Mouse (Mus musculus) kidney, embryonic 14.5 days (tissue): ENCODE measurements around the gene Pitpnm2. TPM values are rescaled to one million over a fixed set of nuclear protein-coding genes. Genes with fewer than 3 reads are reported as not detected.

Source experiments
- ATAC-seq: fragments of 200-750 bp; cut with Nextera tagmentation; 2 replicates; pipeline ENCODE4 v1.8.0; 2017; ENCODE audit warnings: moderate number of reproducible peaks, mild to moderate bottlenecking, moderate TSS enrichment, moderate library complexity; ENCODE audit not compliant: low FRiP score, low TSS enrichment
- H3K27ac ChIP-seq: fragments of 300-500 bp; sonication (generic); 2 replicates; pipeline ENCODE4 v1.5.1; 2014; ENCODE audit warnings: low read depth, mild to moderate bottlenecking, low read length, moderate library complexity, mixed read lengths
- H3K27me3 ChIP-seq: fragments of 300-500 bp; sonication (generic); 2 replicates; pipeline ENCODE4 v1.6.1; 2014; ENCODE audit warnings: mild to moderate bottlenecking, low read length; ENCODE audit not compliant: control insufficient read depth, insufficient read depth
- H3K36me3 ChIP-seq: fragments of 300-500 bp; sonication (generic); 2 replicates; pipeline ENCODE4 v1.6.1; 2014; ENCODE audit warnings: low read length, mixed read lengths; ENCODE audit not compliant: control insufficient read depth, insufficient read depth
- H3K4me1 ChIP-seq: fragments of 300-500 bp; sonication (generic); 2 replicates; pipeline ENCODE4 v1.6.1; 2014; ENCODE audit warnings: low read length, mixed read lengths; ENCODE audit not compliant: control insufficient read depth, insufficient read depth
- H3K4me2 ChIP-seq: fragments of 300-500 bp; sonication (generic); replicated peaks from 2 replicates; pipeline ENCODE4 v1.6.1; 2014; ENCODE audit warnings: low read depth, mild to moderate bottlenecking, low read length
- H3K4me3 ChIP-seq: fragments of 300-500 bp; sonication (generic); 2 replicates; pipeline ENCODE4 v1.5.1; 2014; ENCODE audit warnings: mild to moderate bottlenecking, low read length
- H3K9ac ChIP-seq: fragments of 300-500 bp; sonication (generic); 2 replicates; pipeline ENCODE4 v1.6.1; 2014; ENCODE audit warnings: low read depth, mild to moderate bottlenecking, low read length, moderate library complexity
- H3K9me3 ChIP-seq: fragments of 300-500 bp; sonication (generic); 2 replicates; pipeline ENCODE4 v1.6.1; 2016; ENCODE audit warnings: low read length; ENCODE audit not compliant: control insufficient read depth
- WGBS: fragments of 180-500 bp; shearing (Covaris S2); extraction: QIAGEN DNeasy Blood & Tissue Kit; methylation state at CpG from one replicate; pipeline ENCODE4 v1.1.7; 2014; 5-methylcytosine and 5-hydroxymethylcytosine counted together
- polyA plus RNA-seq: library from polyadenylated mRNA; unstranded; fragments of >200 nt; fragmentation: Nextera tagmentation; extraction: Ambion mirVana; gene quantifications from 2 replicates; pipeline ENCODE4 v1.2.1, GENCODE M21; 2014

The Pitpnm2 gene
- polyA plus RNA-seq, 1 experiment from 2014 or later = 7.0 TPM

DNA sequence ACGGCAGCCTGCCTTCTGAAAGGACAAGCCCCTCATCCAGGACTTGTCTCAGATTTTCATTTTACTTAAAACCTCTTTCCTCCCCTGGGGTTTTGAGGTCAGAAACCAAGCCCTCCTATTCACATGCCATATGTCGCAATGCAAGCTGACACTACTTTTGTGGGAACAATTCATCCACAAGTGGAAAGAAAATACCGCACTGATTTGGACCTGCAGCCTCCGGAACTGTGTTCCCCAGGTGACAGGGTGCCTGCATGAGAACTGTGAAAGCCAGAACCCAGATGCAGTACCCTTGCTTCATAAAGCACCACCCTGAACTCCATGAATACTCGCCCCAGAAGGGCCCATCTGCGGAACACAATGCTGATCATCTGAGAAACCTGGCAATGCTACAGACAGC lies 22.4 kb downstream of the Pitpnm2 start:
- Histone ChIP-seq H3K4me1 (peaks cover 7% of the 10 kb centered on the region; the same call in 1 of the 2 replicates), H3K4me2 (no peak overlapping the region), H3K36me3 (no peaks in the 10 kb centered on the region), H3K27ac (no peak overlapping the region), H3K9ac (no peak overlapping the region), H3K4me3 (no peak overlapping the region), H3K9me3 (no peaks in the 10 kb centered on the region), H3K27me3 (no peaks in the 10 kb centered on the region)
- 59% methylated on average over 6 of the region's 6 CpGs for WGBS
- ATAC-seq = no peak

- Histone ChIP-seq H3K4me1 (peaks cover 5% of the 10 kb centered on the region; the same call in 1 of the 2 replicates), H3K27me3 (no peaks in the 10 kb centered on the region), H3K4me3 (no peak overlapping the region), H3K4me2 (no peak overlapping the region), H3K36me3 (no peaks in the 10 kb centered on the region), H3K27ac (no peak overlapping the region), H3K9me3 (no peaks in the 10 kb centered on the region), H3K9ac (no peak overlapping the region)
- WGBS = 86% methylated on average over 4 of the region's 4 CpGs
- ATAC-seq = no peak
Observed at GRCm38 (mm10) chr5:124226494-124226893, 23.1 kb downstream of the Pitpnm2 start.

DNA sequence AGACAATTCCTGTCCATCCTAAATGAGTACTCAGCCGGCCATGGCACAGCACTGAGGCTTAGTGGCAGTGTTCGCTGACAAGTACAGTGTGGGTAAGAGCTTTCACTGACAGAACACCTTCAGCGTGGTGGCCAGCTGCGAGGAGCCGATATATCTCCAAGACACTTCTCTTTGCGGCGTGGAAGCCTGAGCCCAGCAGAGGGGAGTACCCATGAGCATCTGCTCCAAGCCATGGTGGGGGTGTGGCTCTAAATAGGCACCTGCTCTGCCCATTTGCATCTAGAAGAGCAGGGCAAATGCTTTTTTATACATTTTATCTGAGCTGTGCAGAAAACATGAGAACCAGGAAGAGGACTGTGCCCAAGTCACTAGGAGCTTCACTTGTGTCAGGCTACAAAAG lies 23.7 kb downstream of the Pitpnm2 start:
- H3K9me3 ChIP-seq = no peaks in the 10 kb centered on the region
- WGBS = 95% methylated on average over 7 of the region's 7 CpGs
- H3K4me2 ChIP-seq = no peak overlapping the region
- ATAC-seq = no peak
- no peak overlapping the region for H3K4me3 ChIP-seq
- no peak overlapping the region for H3K9ac ChIP-seq
- peaks cover 5% of the 10 kb centered on the region; the same call in 1 of the 2 replicates for H3K4me1 ChIP-seq
- H3K27ac ChIP-seq = no peak overlapping the region
- no peaks in the 10 kb centered on the region for H3K36me3 ChIP-seq
- no peaks in the 10 kb centered on the region for H3K27me3 ChIP-seq

DNA sequence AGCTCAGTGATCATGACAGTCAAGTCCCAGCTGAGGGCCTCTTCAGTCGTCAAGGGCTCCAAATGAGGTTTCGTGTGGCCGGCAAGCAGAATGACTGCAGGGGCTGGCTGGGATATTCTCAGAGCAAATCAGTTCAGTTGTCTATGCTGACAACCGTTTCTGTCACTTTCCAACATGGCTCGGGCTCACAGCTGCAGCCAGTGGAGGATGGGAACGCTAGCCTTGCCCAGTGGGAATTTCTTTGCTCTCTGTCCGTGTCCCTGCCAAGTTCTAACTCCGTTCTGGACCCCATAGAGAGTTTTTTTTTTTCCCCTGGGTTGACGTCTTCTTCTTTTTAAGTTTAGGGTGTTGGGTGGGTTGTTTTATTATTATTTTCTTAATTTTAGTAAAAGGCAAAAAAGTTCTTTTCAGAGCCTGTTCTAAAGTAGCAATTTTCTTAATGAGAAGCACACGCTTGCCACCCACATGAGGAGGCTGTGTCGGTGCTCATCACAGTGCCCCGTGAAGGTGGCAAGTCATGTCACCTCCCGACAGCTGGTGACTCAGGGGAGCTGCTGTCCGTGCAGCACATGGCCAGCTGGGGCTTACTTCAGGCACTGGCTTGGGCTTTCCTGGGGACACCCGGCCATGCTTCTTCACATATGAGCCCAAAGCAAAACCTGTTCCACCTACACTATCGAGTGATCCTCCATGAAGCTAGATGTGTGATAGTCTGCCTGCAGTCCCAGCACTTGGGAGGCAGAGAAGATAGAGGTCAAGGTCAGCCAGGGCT lies 25.1 kb downstream of the Pitpnm2 start:
- Histone ChIP-seq H3K4me3 (no peak overlapping the region), H3K27me3 (no peaks in the 10 kb centered on the region), H3K9ac (no peak overlapping the region), H3K36me3 (no peaks in the 10 kb centered on the region), H3K4me1 (peaks cover 5% of the 10 kb centered on the region; the same call in 1 of the 2 replicates), H3K27ac (no peak overlapping the region), H3K4me2 (no peak overlapping the region), H3K9me3 (no peaks in the 10 kb centered on the region)
- 61% methylated on average over 16 of the region's 16 CpGs for WGBS
- ATAC-seq = no peak

GRCm38 (mm10) chr5:124223574-124223973 lies 26.0 kb downstream of the Pitpnm2 start:
- Histone ChIP-seq H3K9ac (no peak overlapping the region), H3K4me1 (peaks cover 5% of the 10 kb centered on the region; the same call in 1 of the 2 replicates), H3K27ac (no peak overlapping the region), H3K9me3 (no peaks in the 10 kb centered on the region), H3K4me2 (no peak overlapping the region), H3K27me3 (no peaks in the 10 kb centered on the region), H3K36me3 (no peaks in the 10 kb centered on the region), H3K4me3 (no peak overlapping the region)
- 81% methylated on average over 8 of the region's 8 CpGs for WGBS
- no peak for ATAC-seq

DNA sequence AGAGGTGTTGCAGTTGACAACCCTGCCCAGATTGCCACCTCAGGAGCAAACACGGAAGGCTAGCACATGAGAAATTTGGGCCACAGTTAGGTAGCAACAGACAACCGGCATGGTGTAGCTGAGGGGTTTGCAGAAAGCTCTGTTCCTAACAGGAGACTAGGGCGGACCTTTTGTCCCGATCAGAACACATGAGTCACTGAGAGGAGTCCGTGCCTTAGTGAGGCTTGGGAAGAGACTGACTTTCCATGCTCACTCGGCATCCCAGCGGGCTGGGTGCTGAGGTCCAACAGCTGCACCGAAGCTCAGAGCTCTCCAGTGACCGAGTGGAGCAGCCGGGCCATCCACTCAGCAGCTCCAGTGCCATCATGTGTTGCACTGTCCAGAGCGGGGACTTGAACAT lies 26.9 kb downstream of the Pitpnm2 start:
- Histone ChIP-seq H3K4me3 (no peak overlapping the region), H3K9me3 (no peaks in the 10 kb centered on the region), H3K36me3 (no peaks in the 10 kb centered on the region), H3K4me2 (no peak overlapping the region), H3K27ac (no peak overlapping the region), H3K27me3 (no peaks in the 10 kb centered on the region), H3K9ac (no peak overlapping the region), H3K4me1 (peaks cover 10% of the 10 kb centered on the region)
- ATAC-seq = no peak
- WGBS = 70% methylated on average over 11 of the region's 11 CpGs

DNA sequence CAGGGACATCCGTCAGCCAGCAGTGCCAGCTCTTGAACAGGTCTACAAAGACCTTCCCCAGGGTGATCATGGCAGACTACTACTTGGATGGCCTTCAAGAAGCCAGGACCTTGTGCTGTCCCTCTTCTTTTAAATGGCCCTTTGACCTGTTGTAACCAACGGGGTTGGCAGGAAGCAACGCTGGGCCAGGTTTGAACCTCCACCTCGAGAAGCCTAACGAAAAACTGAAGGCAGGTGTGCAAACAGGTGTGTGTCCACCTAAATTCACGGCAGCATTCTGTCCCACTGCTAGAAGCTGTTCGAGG lies 27.9 kb downstream of the Pitpnm2 start:
- ATAC-seq = no peak
- no peak overlapping the region for H3K9ac ChIP-seq
- H3K4me3 ChIP-seq = no peak overlapping the region
- H3K4me2 ChIP-seq = no peak overlapping the region
- 87% methylated on average over 7 of the region's 7 CpGs for WGBS
- H3K36me3 ChIP-seq = no peaks in the 10 kb centered on the region
- H3K27me3 ChIP-seq = no peaks in the 10 kb centered on the region
- no peak overlapping the region for H3K27ac ChIP-seq
- H3K9me3 ChIP-seq = no peaks in the 10 kb centered on the region
- H3K4me1 ChIP-seq = peaks cover 14% of the 10 kb centered on the region

DNA sequence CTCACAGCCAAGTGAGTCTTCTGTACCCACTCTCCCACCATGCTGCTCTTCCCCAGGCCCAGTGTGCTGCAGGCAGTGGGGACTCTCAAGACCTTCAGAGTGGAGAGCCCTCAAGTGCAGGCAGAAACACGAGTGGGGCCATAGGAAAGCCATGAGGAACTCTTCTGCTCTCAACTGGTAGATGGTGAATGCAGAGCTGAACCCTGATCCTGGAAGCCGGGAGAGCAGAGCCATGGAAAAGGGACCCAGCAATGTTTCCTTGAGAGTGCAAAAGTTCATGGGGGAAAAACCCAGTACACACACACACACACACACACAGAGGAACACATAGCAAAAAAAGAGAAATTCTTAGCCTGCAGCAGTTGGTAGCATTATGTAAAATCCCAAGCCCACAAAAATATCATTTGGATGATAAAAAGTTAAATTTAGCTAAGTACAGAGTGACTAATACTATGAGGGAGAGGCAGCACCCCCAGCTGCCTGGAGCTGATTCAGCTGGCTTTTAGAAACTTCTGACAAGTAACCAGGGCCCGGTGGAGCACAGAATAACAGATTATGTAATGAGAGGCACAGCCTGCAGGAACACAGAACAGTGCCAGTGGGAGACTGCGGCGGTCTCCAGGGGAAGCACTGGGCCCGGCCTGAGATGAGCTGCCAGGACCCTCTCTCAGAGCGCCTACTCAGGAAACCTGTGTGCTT lies 28.4 kb downstream of the Pitpnm2 start:
- no peak overlapping the region for H3K4me3 ChIP-seq
- no peak for ATAC-seq
- no peak overlapping the region for H3K9ac ChIP-seq
- no peak overlapping the region for H3K27ac ChIP-seq
- H3K27me3 ChIP-seq = no peaks in the 10 kb centered on the region
- H3K4me1 ChIP-seq = peaks cover 14% of the 10 kb centered on the region
- H3K36me3 ChIP-seq = no peaks in the 10 kb centered on the region
- WGBS = 66% methylated on average over 7 of the region's 7 CpGs
- no peaks in the 10 kb centered on the region for H3K9me3 ChIP-seq
- H3K4me2 ChIP-seq = no peak overlapping the region

DNA sequence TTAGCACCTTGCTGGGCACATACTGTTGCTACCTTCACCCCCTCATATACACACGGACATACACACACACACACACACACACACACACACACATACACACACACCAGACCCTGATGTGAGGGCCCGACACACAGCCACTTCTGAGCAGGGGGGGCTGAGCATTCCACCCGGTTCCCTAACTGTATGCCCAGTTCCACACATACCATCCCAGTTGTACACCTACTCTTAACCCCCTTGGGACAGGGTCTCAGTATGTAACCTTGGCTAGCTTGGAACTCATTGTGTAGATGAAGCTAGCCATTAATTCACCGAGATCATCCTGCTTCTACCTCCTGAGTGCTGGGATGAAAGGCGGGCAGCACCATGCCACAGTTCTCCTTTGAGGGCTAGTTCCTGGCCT lies 29.0 kb downstream of the Pitpnm2 start:
- H3K27me3 ChIP-seq = no peaks in the 10 kb centered on the region
- H3K4me2 ChIP-seq = no peak overlapping the region
- H3K9ac ChIP-seq = no peak overlapping the region
- H3K4me1 ChIP-seq = peaks cover 14% of the 10 kb centered on the region
- no peaks in the 10 kb centered on the region for H3K36me3 ChIP-seq
- no peaks in the 10 kb centered on the region for H3K9me3 ChIP-seq
- H3K4me3 ChIP-seq = no peak overlapping the region
- WGBS = 88% methylated on average over 5 of the region's 5 CpGs
- no peak for ATAC-seq
- H3K27ac ChIP-seq = no peak overlapping the region
